Mouse (Mus musculus) stomach, postnatal 0 days (tissue): ENCODE results near the gene Thsd1. TPM values are rescaled to one million over a fixed set of nuclear protein-coding genes. Genes with fewer than 3 reads are reported as not detected.

ENCODE experiments used
- ATAC-seq: fragments of 200-750 bp; cut with Nextera tagmentation; 2 replicates; pipeline ENCODE4 v1.8.0; 2017; ENCODE audit not compliant: low FRiP score, low TSS enrichment
- DNase-seq: peaks from one replicate; pipeline ENCODE4 v3.0.0-alpha.2; 2016; ENCODE audit warnings: low spot score
- H3K27ac ChIP-seq: fragments of 300-500 bp; sonication (generic); replicated peaks from 2 replicates; pipeline ENCODE4 v1.5.1; 2014; ENCODE audit warnings: mild to moderate bottlenecking, control low read depth
- H3K27me3 ChIP-seq: fragments of 300-500 bp; sonication (generic); 2 replicates; pipeline ENCODE4 v1.6.1; 2014; ENCODE audit warnings: low read length; ENCODE audit not compliant: control insufficient read depth, insufficient read depth
- H3K36me3 ChIP-seq: fragments of 300-500 bp; sonication (generic); 2 replicates; pipeline ENCODE4 v1.6.1; 2014; ENCODE audit warnings: low read length, mixed read lengths; ENCODE audit not compliant: control insufficient read depth, insufficient read depth
- H3K4me1 ChIP-seq: fragments of 300-500 bp; sonication (generic); replicated peaks from 2 replicates; pipeline ENCODE4 v1.6.1; 2014; ENCODE audit warnings: antibody characterized with exemption; ENCODE audit not compliant: control insufficient read depth, insufficient read depth
- H3K4me2 ChIP-seq: fragments of 300-500 bp; sonication (generic); replicated peaks from 2 replicates; pipeline ENCODE4 v1.6.1; 2014; ENCODE audit warnings: low read depth, mild to moderate bottlenecking, control low read depth, moderate library complexity
- H3K4me3 ChIP-seq: fragments of 300-500 bp; sonication (generic); 2 replicates; pipeline ENCODE4 v1.5.1; 2014; ENCODE audit warnings: low read depth, low read length, control low read depth
- H3K9ac ChIP-seq: fragments of 300-500 bp; sonication (generic); 2 replicates; pipeline ENCODE4 v1.6.1; 2014; ENCODE audit warnings: mild to moderate bottlenecking, low read length, control low read depth, mixed read lengths
- H3K9me3 ChIP-seq: fragments of 300-500 bp; sonication (generic); 2 replicates; pipeline ENCODE4 v1.6.1; 2016; ENCODE audit warnings: low read length; ENCODE audit not compliant: control insufficient read depth
- CTCF ChIP-seq: IDR thresholded peaks from 2 replicates; pipeline ENCODE4 v1.5.1; 2016; ENCODE audit warnings: antibody characterized with exemption, low read depth, mild to moderate bottlenecking, moderate library complexity
- EP300 ChIP-seq: optimal IDR thresholded peaks from 2 replicates; pipeline ENCODE3; 2016; ENCODE audit warnings: antibody characterized with exemption
- WGBS: fragments of 180-500 bp; shearing (Covaris S2); extraction: QIAGEN DNeasy Blood & Tissue Kit; methylation state at CpG from one replicate; pipeline ENCODE4 v1.1.7; 2014; 5-methylcytosine and 5-hydroxymethylcytosine counted together
- polyA plus RNA-seq: library from polyadenylated mRNA; unstranded; fragments of >200 nt; fragmentation: Nextera tagmentation; extraction: Ambion mirVana; gene quantifications from 2 replicates; pipeline ENCODE4 v1.2.1, GENCODE M21; 2015

The Thsd1 gene
- polyA plus RNA-seq, 1 experiment from 2014 or later = 8.0 TPM

GRCm38 (mm10) chr8:22306999-22307398, 79.9 kb downstream of the Thsd1 start:
- 66% methylated on average over 10 of the region's 10 CpGs for WGBS
- no peak for DNase-seq
- no peak for ATAC-seq

More at GRCm38 (mm10) chr8:22306999-22307398, 79.9 kb downstream of the Thsd1 start:
- H3K9me3 ChIP-seq = no peaks in the 10 kb centered on the region
- H3K9ac ChIP-seq = no peak overlapping the region
- TF ChIP-seq CTCF = no peak
- TF ChIP-seq EP300 = no peak
- no peak overlapping the region for H3K27ac ChIP-seq
- H3K27me3 ChIP-seq = no peaks in the 10 kb centered on the region
- H3K4me2 ChIP-seq = no peak overlapping the region
- H3K4me1 ChIP-seq = no peaks in the 10 kb centered on the region
- H3K36me3 ChIP-seq = no peaks in the 10 kb centered on the region
- H3K4me3 ChIP-seq = no peak overlapping the region

Other genes with a start within 250 kb of the Thsd1 start
- gene Atp7b, start 167.0 kb upstream of the Thsd1 start, polyA plus RNA-seq = 5.1 and 5.9 TPM in 2 replicates
- gene Alg11, start 166.6 kb upstream of the Thsd1 start, polyA plus RNA-seq = 14.6 and 16.1 TPM in 2 replicates
- gene Nek5, start 102.3 kb upstream of the Thsd1 start, polyA plus RNA-seq = 0.21 and 0.23 TPM in 2 replicates
- 2.6 TPM in 2 replicates for gene Nek3, start 60.9 kb upstream of the Thsd1 start, polyA plus RNA-seq
- 14.7 and 17.0 TPM in 2 replicates for gene Ckap2, start 41.5 kb upstream of the Thsd1 start, polyA plus RNA-seq
- 29.4 and 30.8 TPM in 2 replicates for gene Vps36, start 34.5 kb upstream of the Thsd1 start, polyA plus RNA-seq
- gene Tpte, start 56.1 kb downstream of the Thsd1 start, polyA plus RNA-seq = not detected in 2 replicates
- gene Slc25a15, start 171.3 kb downstream of the Thsd1 start, polyA plus RNA-seq = 13.0 and 13.1 TPM in 2 replicates
- 38.2 and 39.1 TPM in 2 replicates for gene Mrps31, start 184.0 kb downstream of the Thsd1 start, polyA plus RNA-seq